Mouse (Mus musculus) megakaryocyte-erythroid progenitor cell, adult 5-6 weeks (primary cell): Measurements from ENCODE around the gene Nog. TPM values are rescaled to one million over a fixed set of nuclear protein-coding genes. Genes with fewer than 3 reads are reported as not detected.

Experiments
- ATAC-seq: replicated peaks from 2 replicates; pipeline ENCODE4 v1.8.0; 2016; ENCODE audit warnings: mild to moderate bottlenecking, inconsistent platforms; ENCODE audit not compliant: severe bottlenecking, poor library complexity, low FRiP score, low TSS enrichment
- total RNA-seq, 2 experiments: library from RNA; stranded (forward) in 1 of 2; stranded (reverse) in 1 of 2; fragments of 200-1000, 215-1000 nt in 1 of 2; fragments of >200 nt in 1 of 2; fragmentation: Nextera tagmentation in 1 of 2; gene quantifications; 2 replicates each; pipeline ENCODE4 v1.2.3; 2014 to 2017

Gene Nog
- total RNA-seq (2014; fragmentation: Nextera tagmentation) (not detected in 2 replicates), total RNA-seq (2017) (not detected in 2 replicates)

DNA sequence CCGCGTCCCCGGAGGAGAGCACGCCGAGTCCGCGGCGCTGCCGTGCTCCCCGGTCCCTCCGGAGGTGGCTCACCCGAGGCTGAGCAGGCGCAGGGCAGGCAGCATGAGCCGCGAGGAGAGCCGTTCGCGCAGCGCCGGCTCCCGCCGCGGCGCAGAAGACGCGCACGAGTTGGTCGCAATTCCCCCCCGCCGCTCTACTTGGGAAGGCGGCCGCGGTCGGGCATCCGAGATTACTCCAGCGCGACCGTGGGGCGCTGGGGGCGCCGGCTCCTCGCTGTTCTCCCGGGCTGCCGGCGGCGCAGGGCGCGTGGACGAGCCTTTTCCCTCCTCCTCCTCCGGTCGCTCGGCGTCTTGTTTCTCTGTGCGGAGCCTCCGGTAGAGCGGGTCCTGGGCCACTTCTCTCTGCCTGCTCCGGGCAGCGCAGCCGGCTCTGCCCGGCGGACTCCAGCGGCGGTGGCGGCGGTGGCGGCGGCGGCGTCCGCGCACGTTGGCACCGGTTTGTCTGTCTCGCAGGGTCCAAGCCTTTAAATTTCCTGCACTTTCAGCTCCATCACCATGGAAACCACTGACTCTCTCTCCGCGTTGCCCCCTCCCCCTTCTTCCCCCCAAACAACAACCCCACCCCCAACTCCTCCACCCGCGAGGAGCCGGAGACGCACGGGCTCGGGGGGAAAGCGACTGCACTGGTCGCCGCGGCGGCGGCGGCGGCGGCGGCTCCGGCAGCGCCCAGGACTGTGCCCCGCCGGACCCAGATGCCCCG, at the start of gene Nog:
Nog (minus strand) TSS at position 277 of the 760 bp plus-strand sequence.
- no peak for ATAC-seq

DNA sequence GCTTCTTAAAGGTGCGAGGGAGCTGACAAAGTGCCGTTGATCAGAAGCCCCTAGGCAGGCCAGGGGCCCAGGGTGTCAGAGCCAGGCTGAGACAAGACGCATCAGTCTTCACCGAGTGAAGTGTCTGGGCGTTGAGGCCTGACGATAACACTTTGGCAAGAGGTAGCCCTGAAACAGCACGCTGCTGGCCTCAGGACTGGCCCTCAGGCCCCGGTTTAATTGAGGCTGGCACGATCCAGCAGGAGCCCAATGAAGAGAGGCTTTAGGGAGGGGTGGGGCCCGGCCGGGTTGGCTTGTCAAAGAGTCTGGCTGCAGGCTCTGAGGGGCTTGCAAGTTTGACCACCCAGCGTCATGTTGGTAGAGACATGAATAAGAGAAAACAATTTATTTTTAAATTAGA, 38.1 kb upstream of the Nog start:
- ATAC-seq, result no peak

DNA sequence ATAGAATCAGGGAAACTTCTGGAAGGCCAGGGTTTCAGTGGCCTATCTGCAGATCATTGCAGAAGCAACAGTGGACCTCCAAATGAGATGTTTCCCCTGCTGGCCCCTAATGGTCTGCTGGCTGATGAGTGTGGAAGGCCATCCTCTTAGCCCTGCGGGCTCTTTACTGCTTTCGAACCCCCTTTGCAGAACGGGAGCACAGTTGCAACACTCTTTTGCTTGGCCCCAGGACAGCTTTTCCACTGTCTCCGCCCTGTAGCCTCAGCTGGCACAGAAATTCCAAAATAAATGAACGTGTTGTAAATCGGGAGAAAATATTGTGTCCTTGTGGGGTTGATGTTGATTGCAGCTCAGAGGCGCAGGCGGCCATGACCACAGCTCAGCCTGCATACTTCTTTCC, 37.7 kb upstream of the Nog start:
- ATAC-seq, result no peak

DNA sequence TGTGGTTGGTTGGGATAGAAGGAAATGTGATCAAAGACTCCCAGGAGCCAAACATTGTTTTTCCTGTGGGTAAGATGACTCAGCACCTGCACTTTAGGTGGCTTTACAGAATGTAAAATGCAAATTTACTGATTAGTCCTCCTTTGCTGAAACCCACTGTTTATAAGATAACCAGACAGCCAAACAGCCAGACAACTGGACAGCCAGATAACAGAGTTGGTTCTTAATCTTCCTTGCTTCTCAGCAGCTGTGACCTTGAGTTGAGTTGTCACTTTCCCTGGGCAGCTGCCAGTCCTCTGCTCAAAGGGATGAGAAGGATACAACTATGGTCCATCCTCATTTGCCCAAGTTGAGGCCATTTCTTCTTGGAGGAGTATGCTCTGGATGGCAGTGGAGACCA, 35.8 kb upstream of the Nog start:
- no peak for ATAC-seq

DNA sequence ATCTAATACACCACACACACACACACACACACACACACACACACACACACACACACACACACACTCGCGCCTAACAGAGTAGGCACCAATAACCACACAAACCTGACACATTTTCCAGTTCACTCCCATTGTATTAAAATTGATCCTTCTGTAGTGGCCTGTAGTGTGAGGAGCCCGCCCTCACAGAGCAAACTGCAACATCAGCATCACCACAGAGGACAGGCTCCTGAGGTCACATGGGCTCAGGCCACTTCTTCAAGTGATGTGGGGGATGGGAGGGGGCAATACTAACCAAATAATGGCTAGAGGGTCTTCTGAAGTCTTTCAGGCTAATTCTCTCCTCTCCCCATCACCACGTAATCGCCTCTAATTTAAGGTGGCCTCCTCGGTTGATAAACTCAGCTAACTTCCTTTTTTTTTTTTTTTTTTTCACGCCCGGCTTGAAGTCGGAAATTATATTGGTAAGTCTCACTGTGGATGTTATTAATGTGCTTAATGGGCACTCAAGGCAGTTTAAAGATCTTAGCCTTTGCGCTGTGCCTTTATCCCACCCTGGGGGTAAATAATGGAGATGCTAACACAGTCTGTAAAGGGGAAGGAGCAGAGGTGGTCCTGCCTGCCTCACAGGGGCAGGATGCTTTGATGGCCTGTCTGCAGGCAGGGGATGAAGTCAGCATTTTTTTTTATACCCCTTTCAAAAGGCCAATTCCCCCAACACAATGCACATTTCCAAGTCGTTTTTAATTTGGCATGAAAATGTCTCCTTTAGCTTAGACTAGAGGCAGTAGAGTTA, 25.2 kb upstream of the Nog start:
- ATAC-seq, result no peak

DNA sequence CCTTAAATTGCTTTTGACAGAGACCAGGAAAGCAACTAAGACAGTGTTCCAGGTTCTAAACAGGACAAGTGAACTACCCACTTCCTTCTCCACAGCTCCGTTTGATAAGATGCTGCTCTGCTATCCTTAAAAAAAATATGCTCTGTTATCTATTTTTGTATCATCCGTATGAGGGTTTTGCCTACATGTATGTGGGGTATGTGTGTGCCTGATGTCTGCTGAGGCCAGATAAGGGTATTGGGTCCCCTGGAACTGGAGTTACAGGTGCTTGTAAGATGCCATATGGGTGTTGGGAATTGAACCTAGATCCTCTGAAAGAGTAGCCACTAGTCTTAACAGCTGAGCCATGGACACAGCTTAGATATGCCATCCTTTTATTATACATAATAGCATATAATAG, 19.6 kb upstream of the Nog start:
- ATAC-seq, result no peak

DNA sequence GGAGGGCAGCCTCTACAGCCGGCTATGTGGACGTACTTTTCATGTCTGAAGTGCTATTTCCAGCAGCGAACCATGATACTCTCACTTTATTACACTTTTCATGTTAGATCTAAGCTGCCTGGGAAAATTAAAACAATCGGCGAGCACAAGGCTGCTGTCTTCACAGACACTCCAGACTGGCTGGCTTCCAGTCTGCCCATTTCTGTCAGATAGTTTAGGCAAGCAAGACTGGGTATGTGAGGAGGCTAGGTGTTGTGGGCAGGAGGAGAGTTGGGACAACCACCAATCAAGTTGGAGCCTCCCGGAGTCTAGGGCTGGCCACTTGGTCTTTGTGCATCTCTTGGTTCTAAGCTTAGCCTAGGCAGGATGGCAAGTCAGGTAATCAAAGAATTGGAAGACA, 17.5 kb upstream of the Nog start:
- ATAC-seq, result no peak

DNA sequence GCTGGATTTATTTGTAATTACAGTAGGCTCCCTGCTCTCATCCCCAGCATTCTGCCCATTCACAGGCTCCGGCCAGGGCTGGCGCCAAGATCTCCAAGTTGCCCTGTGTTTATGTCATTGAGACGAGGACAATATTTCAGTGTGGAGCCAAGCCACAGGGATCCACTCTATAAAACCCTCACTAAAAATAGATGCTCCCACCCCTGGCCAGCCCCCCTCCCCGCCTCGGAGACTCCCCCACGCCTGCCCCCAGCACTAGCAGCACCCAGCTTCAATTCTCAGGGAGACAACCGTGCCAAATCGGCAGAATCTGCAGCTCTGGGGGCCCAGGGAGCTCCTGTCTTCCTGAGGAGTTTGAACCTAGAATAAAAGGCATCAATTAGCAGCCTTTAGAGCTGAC, 16.2 kb upstream of the Nog start:
- no peak for ATAC-seq

DNA sequence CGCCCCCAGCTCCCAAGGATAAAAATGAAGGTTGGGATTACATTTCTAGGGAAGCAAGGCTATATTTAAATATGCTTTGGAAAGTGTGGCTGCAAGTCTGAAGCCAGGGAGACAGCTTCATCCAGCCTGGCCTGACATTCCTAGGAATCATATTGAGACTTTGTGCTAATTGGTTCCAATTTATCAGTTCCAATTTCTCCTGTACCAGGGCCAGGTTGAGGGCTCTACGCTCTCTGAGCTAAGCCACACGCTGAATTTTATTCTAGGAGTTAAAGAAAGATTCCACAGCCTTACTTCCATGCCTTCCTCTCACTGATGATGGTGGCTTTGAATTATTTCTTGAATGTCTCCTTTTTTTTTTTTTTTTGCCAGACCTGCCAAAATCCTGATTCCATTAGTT, 15.6 kb upstream of the Nog start:
- no peak for ATAC-seq

DNA sequence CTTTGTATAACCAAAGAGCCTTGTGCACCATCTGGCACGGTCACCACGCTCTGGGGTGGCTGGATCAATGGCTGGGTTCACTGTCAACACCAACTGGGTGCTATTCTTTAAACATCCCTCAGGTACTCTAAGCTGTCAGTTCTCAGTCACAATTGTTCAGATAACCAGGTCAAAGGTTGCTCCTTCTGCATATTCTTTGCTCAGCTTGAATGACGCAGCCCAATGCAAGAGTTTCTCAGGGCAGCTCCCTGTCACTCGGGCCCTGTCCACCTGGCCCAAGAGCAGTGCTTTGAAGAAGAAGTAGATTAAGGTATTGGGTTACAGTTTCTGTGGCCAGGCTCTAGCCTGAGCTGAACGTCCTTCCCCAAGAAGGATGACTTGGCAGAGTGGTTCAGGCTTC, 12.2 kb upstream of the Nog start:
- ATAC-seq, result no peak

DNA sequence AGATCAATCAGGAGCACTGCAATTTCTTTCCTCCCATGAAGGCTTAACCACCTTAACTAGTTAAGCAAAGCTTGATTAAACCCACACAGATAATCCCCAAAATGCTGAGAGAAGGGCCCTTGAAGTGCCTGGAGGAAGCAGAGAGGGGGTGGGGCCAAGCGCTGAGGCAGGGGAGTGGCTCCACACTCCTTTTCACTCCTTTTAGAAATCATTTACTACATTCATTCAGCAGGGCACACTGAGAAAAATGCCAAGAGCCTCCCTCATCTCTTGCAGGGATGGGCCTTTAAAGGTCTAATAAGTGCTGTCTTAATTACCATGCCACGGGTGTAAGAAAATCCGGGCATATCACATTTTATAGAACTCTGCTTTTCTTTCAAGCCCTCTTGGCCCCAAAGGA, 10.2 kb upstream of the Nog start:
- ATAC-seq, result no peak

DNA sequence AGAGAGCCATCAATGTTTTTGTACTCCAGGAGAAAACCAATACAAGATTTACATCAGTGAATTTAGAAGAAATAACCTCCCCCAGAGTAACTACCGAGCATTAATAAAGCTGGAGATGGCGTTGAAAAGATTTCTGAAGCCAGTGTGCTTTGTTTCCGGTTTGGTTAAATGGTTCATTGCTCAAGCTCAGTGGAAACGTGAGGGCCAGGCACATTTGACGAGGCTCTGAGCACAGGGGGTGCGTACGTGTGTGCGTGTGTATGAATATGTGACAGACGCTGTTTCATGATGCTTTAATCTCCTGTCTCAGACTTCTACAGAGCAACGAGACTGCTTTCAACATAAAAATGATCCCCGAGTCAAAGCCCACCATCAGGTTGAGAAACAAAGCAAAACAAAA, 8.1 kb upstream of the Nog start:
- ATAC-seq, result no peak

DNA sequence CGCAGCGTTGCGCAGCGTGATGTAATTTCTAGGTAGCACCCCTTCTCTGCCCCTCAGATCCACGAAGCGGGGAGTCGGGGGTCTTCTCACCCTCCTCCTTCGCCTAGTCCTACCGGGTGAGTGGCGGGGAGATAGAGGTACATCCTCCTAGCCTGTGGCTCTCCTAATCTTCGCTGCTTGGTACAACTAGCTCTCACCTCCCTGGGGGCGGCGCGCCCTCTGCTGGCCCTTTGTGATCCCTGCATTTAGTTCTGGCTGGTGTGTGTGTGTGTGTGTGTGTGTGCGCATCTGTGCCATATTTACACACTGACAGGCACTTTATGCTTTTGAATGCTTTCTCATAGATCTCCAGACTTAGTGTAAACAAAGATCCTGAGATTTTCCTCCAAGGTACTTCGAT, 1.3 kb upstream of the Nog start:
- peak; percentile 84 for ATAC-seq

DNA sequence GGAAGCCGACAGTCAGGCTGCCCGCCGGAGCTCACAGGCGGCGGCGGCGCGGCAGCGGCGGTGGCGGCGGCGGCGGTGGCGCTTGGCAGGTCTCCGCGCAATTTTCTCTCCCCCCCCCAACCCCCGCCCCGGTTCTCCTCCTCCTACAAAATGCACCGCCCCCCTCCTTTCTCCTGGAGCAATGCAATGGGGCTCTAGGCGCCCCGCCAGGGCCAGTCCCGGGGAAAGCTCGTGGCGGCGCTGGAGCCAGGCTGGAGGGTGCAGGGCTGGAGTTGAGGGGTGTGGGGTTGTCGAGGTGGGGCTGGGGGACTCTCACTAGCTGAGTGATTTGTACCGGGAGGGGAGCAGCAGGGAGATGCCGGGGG, 666 bp upstream of the Nog start:
- no peak for ATAC-seq

DNA sequence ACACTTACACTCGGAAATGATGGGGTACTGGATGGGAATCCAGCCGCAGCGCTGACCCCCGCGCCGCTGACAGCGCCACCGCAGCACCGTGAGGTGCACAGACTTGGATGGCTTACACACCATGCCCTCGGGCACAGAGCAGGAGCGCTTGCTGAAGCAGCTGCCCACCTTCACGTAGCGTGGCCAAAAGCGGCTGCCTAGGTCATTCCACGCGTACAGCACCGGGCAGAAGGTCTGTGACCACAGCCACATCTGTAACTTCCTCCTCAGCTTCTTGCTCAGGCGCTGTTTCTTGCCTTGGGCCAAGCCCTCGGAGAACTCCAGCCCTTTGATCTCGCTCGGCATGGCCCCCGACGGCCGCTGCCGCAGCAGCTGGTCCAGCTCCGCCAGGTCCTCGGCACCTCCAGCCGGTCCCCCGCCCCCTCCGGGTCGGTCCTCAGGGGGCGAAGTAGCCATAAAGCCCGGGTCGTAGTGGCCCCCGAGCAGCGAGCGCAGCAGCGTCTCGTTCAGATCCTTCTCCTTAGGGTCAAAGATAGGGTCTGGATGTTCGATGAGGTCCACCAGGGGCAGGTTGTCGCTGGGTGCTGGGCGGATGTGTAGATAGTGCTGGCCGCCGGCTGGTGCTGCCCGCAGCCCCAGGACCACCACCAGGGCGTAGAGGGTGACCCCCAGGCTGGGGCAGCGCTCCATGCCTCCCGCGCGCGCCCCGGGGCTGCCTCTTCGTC, 639 bp downstream of the Nog start:
- ATAC-seq, result no peak

DNA sequence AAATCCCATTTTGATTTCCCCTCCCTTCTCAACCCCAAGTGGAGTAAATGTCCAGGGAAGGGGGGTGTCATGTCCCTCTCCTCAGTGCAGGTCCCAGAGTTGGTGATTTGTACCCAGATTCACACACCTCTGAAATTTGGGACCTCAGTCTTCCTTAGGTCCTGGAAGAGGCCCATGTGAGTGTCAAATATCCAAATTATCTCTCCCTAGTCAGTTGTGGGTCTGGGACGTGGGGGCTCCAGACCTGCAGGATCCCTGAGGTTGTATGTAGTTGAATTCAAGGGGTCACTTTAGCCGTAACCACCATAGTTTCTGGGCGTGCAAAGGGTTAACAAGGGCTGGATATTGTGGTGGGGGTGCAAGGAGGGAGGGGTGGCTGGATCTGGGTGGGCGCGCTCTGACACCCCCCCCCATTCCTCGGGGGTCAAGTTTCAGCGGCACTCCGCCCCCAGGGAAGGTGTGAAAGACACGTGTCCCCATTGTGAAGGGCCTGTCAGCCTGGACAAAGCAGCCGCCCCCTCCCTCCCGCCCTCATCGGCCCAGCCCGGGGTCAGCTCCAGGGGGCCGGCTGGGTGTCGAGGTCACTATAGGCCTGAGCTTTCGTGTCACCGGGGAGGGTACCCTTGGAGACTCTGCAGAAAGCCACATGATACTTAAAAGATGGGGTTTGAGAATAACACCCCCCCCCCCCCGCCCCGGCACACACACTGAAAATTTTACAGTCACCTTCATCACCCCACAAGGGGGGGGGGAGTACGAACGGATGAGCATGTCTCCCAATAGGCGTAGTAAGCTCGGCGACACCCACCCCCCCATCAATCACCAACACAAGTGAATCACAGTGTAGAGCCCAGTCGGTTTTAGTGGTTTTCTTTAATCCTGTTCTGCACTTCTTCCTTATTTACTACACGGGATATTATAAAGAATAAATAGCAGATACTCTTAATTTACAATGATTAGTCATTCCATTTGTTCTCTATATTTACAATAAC, 2.1 kb downstream of the Nog start:
- ATAC-seq, result no peak

DNA sequence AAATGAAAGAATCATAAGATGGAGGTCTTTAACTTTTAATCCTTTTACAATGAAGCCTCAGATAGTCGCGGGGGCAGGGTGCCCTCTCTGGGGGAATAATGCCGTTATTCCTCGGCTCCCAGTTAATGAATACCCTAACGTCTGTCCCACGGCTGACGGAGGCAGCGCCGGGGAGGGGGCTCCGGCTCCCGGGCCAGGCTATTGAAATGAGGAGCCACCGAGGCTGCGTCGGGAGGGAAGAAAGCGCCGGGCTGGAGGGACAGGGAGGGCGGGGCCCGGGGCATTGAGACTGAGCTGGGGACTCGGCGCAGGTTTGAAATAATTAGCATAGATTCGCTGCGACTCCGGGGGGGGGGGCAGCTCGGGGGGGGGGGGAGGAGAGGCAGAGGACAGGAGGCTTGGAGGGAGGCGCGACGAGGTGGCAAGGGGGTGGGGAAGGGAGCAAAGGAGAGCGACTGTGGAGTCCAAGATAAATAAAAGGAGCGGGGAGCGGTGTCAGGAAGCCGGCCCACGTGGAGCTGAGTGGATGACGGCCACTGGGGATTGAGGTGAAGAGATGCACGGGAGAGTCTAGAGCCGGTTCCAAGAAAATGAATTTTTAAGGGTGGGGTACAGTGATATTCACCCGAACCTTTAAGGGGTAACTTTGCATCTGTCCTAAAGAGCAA, 2.9 kb downstream of the Nog start:
- no peak for ATAC-seq

DNA sequence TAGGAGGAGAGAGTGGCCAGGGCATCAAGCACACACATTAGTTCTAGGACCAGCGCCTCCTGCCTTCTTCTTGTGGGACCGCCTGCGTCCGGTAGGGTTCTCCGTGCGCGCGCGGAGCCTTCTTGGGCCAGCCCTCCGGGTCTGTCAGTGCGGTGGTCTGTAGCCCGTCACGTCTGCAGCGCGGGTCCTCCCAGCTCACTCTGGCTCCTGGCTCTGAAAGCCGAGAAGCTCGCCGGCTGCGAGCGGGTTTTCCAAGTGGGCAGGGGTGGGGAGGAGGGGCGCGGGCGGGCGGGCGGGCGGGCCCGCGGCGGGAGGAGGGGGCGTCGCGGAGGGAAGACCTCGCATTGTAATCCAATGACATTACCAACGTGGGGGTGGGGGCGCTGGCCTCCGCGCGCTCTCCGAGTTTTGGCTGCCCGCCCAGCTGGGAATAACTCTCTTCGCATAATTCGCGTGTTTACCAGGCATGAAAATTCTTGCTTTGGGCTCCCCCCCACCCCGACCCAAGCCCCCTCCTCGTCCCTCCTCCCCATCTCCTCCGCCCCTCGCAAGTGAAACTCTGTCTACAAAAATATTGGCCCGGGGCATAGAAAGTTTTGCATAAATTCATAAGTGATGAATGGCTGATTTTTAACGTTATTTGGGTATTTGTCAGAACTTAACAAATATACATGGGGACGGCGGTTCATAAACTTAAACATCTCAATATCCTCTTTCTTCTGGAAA, 3.7 kb downstream of the Nog start:
- ATAC-seq, result no peak
